Mouse (Mus musculus): ENCODE data around the gene Dpp4. TPM values are rescaled to one million over a fixed set of nuclear protein-coding genes. Genes with fewer than 3 reads are reported as not detected.

The Dpp4 gene
- polyA plus RNA-seq, 1 experiment: 2.9 TPM

- H3K4me3 ChIP-seq (ENCODE audit: insufficient read depth, low read length): no peak overlapping the region
- H3K27ac ChIP-seq (ENCODE audit: insufficient read depth, low read length): no peak overlapping the region
- no peaks in the 10 kb centered on the region for H3K4me1 ChIP-seq (ENCODE audit: control insufficient read depth, insufficient read depth, low read length)
- TF ChIP-seq CTCF (IDR thresholded peaks at IDR 0.05; ENCODE audit: extremely low read depth, insufficient read depth, low read length) (no peak), POLR2A (IDR thresholded peaks at IDR 0.05; ENCODE audit: extremely low read depth, insufficient read depth, low read length) (no peak)
Observed at GRCm38 (mm10) chr2:62397661-62398060, 14.4 kb downstream of the Dpp4 start.

GRCm38 (mm10) chr2:62396799-62397198, 15.2 kb downstream of the Dpp4 start:
- H3K4me3 ChIP-seq (ENCODE audit: insufficient read depth, low read length): no peak overlapping the region
- no peak for TF ChIP-seq CTCF (IDR thresholded peaks at IDR 0.05; ENCODE audit: extremely low read depth, insufficient read depth, low read length)
- no peak for TF ChIP-seq POLR2A (IDR thresholded peaks at IDR 0.05; ENCODE audit: extremely low read depth, insufficient read depth, low read length)
- no peaks in the 10 kb centered on the region for H3K4me1 ChIP-seq (ENCODE audit: control insufficient read depth, insufficient read depth, low read length)
- H3K27ac ChIP-seq (ENCODE audit: insufficient read depth, low read length): no peak overlapping the region

GRCm38 (mm10) chr2:62394800-62395199, 17.2 kb downstream of the Dpp4 start:
- H3K4me1 ChIP-seq (ENCODE audit: control insufficient read depth, insufficient read depth, low read length): no peaks in the 10 kb centered on the region
- TF ChIP-seq CTCF (IDR thresholded peaks at IDR 0.05; ENCODE audit: extremely low read depth, insufficient read depth, low read length): no peak
- TF ChIP-seq POLR2A (IDR thresholded peaks at IDR 0.05; ENCODE audit: extremely low read depth, insufficient read depth, low read length): no peak
- H3K27ac ChIP-seq (ENCODE audit: insufficient read depth, low read length): no peak overlapping the region
- H3K4me3 ChIP-seq (ENCODE audit: insufficient read depth, low read length): no peak overlapping the region

- Histone ChIP-seq H3K27ac (ENCODE audit: insufficient read depth, low read length) (no peak overlapping the region), H3K4me1 (ENCODE audit: control insufficient read depth, insufficient read depth, low read length) (no peaks in the 10 kb centered on the region), H3K4me3 (ENCODE audit: insufficient read depth, low read length) (no peak overlapping the region)
- TF ChIP-seq POLR2A (IDR thresholded peaks at IDR 0.05; ENCODE audit: extremely low read depth, insufficient read depth, low read length): no peak
- no peak for TF ChIP-seq CTCF (IDR thresholded peaks at IDR 0.05; ENCODE audit: extremely low read depth, insufficient read depth, low read length)
Observed at GRCm38 (mm10) chr2:62392098-62392497, 19.9 kb downstream of the Dpp4 start.

DNA sequence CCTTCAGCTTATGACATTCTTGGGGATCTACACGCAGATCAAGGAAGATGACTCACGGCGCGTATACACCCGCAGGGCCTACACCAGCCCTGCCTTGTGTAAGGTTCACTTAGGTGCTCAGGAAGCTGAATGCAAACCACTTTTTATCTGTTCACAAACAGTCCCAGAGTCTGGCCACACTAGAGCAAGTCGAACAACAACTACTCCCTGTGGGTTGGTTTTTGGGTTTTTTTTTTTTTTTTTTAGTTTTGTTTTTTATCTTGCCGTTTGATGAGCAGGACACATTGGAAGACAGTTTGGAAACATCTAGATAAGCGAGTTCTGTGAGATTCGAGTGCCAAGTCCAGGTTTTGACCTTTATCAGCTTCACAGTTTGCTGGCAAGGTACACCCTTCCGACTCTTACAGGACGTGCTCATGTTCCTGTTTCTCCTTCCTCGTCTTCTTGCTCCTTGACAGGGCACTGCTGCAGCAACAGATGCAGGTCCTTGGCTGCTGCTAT, 21.0 kb downstream of the Dpp4 start:
- Histone ChIP-seq H3K4me1 (ENCODE audit: control insufficient read depth, insufficient read depth, low read length) (no peaks in the 10 kb centered on the region), H3K27ac (ENCODE audit: insufficient read depth, low read length) (no peak overlapping the region), H3K4me3 (ENCODE audit: insufficient read depth, low read length) (no peak overlapping the region)
- TF ChIP-seq POLR2A (IDR thresholded peaks at IDR 0.05; ENCODE audit: extremely low read depth, insufficient read depth, low read length) (no peak), CTCF (IDR thresholded peaks at IDR 0.05; ENCODE audit: extremely low read depth, insufficient read depth, low read length) (no peak)

DNA sequence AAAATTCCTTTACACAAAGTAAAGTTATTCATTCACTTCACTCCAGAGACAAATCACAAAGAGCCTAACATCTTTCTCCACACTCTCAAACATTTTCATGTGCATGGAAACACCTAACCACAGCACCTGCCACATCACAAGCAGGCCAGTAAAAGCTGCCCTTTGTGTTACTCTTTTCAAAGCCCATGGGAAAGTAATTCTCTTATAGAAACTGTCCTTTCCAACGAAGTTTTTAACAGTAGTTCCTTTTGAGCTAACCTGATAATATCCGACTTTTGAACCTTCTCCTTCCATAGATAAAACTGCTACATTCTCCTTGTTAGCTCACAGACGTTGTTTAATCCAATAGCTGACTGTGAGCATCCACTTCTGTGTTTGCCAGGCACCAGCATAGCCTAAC, 21.7 kb downstream of the Dpp4 start:
- TF ChIP-seq POLR2A (IDR thresholded peaks at IDR 0.05; ENCODE audit: extremely low read depth, insufficient read depth, low read length): no peak
- no peak for TF ChIP-seq CTCF (IDR thresholded peaks at IDR 0.05; ENCODE audit: extremely low read depth, insufficient read depth, low read length)
- no peaks in the 10 kb centered on the region for H3K4me1 ChIP-seq (ENCODE audit: control insufficient read depth, insufficient read depth, low read length)
- H3K4me3 ChIP-seq (ENCODE audit: insufficient read depth, low read length): no peak overlapping the region
- no peak overlapping the region for H3K27ac ChIP-seq (ENCODE audit: insufficient read depth, low read length)

- no peak overlapping the region for H3K4me3 ChIP-seq (ENCODE audit: insufficient read depth, low read length)
- peak overlapping the region; percentile 45; the same call in 1 of the 2 replicates for H3K27ac ChIP-seq (ENCODE audit: insufficient read depth, low read length)
- no peaks in the 10 kb centered on the region for H3K4me1 ChIP-seq (ENCODE audit: control insufficient read depth, insufficient read depth, low read length)
- no peak for TF ChIP-seq CTCF (IDR thresholded peaks at IDR 0.05; ENCODE audit: extremely low read depth, insufficient read depth, low read length)
- TF ChIP-seq POLR2A (IDR thresholded peaks at IDR 0.05; ENCODE audit: extremely low read depth, insufficient read depth, low read length): no peak
Observed at GRCm38 (mm10) chr2:62388841-62389240, 23.2 kb downstream of the Dpp4 start.

DNA sequence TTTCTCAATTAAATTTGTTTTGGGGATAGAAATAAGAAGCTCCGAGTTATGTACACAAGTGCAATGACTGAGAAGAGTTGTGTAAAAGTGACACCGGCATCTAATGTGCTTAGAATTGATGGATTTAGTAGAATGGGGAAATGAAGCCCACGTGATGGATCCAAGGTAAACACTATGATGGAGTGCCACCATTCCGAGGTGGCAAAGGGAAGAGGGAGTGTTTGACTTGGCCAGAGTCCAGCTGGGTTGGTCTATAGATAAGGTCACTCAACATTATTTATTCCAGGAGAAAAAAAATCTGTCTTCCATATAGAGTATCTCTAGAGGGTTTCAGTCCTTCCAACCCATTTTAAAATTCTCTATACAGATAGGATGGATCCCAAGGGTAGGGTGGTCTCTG, 28.8 kb downstream of the Dpp4 start:
- Histone ChIP-seq H3K27ac (ENCODE audit: insufficient read depth, low read length) (no peak overlapping the region), H3K4me3 (ENCODE audit: insufficient read depth, low read length) (no peak overlapping the region), H3K4me1 (ENCODE audit: control insufficient read depth, insufficient read depth, low read length) (no peaks in the 10 kb centered on the region)
- TF ChIP-seq CTCF (IDR thresholded peaks at IDR 0.05; ENCODE audit: extremely low read depth, insufficient read depth, low read length) (no peak), POLR2A (IDR thresholded peaks at IDR 0.05; ENCODE audit: extremely low read depth, insufficient read depth, low read length) (no peak)

- no peak for TF ChIP-seq CTCF (IDR thresholded peaks at IDR 0.05; ENCODE audit: extremely low read depth, insufficient read depth, low read length)
- TF ChIP-seq POLR2A (IDR thresholded peaks at IDR 0.05; ENCODE audit: extremely low read depth, insufficient read depth, low read length): no peak
- H3K4me1 ChIP-seq (ENCODE audit: control insufficient read depth, insufficient read depth, low read length): no peaks in the 10 kb centered on the region
Observed at GRCm38 (mm10) chr2:62382440-62382839, 29.6 kb downstream of the Dpp4 start.

DNA sequence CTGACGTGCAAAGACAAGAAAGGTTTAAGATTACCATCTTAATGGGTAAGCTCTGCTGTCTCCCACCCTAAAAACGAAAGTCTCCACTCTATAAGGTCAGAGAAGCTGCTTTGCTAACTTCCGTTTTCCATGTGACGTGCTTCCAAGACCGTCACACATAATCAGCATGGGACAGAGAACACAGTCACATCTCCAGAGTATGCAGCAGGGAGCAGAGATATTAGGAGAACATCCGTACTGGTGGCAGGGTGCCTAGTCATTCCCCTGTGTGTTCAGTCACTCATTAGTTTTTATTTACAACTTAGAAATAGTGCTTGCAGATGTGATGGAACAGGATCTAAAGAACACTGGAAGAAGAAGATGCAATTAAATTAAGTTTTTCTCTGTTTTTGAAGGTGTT, 30.3 kb downstream of the Dpp4 start:
- H3K27ac ChIP-seq (ENCODE audit: insufficient read depth, low read length): no peak overlapping the region
- TF ChIP-seq CTCF (IDR thresholded peaks at IDR 0.05; ENCODE audit: extremely low read depth, insufficient read depth, low read length) (no peak), POLR2A (IDR thresholded peaks at IDR 0.05; ENCODE audit: extremely low read depth, insufficient read depth, low read length) (no peak)
- no peaks in the 10 kb centered on the region for H3K4me1 ChIP-seq (ENCODE audit: control insufficient read depth, insufficient read depth, low read length)
- H3K4me3 ChIP-seq (ENCODE audit: insufficient read depth, low read length): no peak overlapping the region

More at GRCm38 (mm10) chr2:62382440-62382839, 29.6 kb downstream of the Dpp4 start:
- H3K4me3 ChIP-seq (ENCODE audit: insufficient read depth, low read length): no peak overlapping the region
- H3K27ac ChIP-seq (ENCODE audit: insufficient read depth, low read length): no peak overlapping the region
